Mouse (Mus musculus) right cerebral cortex, adult 18-20 months (tissue): ENCODE data around the gene Parvg.
"Not testable (repeated sequence)": the region's sequence is repeated elsewhere in the genome, so short reads cannot be mapped to it uniquely, and the experiment has no call there.

ENCODE experiments used
- DNase-seq: peaks from one replicate; pipeline ENCODE4 v3.0.0; 2022; ENCODE audit warnings: mixed read lengths

The Parvg gene

DNA sequence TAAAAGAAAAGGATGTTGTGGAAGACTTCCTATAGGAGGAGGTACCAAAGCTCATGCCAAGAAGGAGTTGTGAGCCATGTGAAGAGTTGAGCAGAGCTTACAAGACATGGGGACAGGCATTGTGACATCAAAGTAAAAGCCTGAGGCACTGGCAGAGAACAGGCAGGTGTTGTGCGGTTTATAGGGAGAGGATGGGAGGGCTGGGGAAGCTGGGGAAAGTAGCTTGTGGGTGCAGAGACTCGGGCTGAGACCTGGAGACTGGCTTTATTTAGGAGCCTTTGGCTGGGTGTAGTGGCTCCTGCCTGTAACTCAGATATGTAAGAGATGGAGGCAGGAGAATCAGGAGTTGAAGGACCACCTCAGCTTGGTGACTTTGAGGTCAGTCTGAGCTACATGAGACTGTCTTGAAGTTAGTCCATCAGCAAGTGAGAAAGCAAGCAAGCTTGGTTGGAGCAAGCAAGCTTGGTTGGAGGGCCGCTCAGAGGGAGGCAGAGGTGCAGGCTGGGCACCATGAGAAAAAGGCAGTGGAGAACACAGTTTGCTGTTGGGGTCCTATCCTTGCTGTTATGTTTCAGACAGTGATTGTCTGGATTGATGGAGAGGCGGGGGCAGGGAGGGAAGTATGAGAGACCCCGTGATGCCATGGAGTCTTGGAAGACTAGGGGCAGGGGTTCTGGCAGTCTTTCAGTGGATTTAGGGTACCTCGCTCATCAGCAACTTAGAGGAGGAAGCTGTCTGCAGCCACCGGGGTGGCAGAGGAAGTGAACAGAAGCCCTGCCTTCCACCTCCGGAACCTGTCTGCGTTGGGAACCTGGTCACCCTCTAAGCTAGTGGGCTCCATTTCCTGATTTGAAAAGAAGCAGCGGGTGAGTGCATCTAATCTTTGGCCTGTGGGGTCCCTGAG, at the start of gene Parvg:
Gene Parvg (plus strand): TSS at position 61 of the 904 bp plus-strand sequence.
- no peak for DNase-seq

- no peak for DNase-seq
Measured at GRCm38 (mm10) chr15:84276066-84276465, 47.8 kb upstream of the Parvg start.

GRCm38 (mm10) chr15:84278091-84278490, 45.7 kb upstream of the Parvg start:
- no peak for DNase-seq

- no peak for DNase-seq
Measured at GRCm38 (mm10) chr15:84278656-84279055, 45.2 kb upstream of the Parvg start.

DNA sequence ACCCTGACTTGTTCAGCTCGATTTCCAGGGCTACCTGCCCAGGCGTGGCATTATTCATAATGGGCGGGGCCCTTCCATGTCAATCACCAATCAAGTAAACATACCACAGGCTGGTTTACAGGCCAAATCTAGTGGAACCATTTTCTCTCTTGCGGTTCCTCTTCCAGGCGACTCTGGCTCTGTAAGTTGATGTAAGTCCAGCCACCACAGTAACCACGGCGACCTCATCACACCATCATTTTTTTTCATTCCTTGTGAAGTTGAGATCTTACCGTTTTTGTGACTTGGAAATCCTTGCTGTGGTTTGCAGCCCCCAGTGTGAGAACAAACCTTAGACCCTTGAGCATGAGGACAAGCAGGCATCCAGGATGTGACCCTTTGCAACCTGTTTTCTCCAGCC, 43.5 kb upstream of the Parvg start:
- no peak for DNase-seq

DNA sequence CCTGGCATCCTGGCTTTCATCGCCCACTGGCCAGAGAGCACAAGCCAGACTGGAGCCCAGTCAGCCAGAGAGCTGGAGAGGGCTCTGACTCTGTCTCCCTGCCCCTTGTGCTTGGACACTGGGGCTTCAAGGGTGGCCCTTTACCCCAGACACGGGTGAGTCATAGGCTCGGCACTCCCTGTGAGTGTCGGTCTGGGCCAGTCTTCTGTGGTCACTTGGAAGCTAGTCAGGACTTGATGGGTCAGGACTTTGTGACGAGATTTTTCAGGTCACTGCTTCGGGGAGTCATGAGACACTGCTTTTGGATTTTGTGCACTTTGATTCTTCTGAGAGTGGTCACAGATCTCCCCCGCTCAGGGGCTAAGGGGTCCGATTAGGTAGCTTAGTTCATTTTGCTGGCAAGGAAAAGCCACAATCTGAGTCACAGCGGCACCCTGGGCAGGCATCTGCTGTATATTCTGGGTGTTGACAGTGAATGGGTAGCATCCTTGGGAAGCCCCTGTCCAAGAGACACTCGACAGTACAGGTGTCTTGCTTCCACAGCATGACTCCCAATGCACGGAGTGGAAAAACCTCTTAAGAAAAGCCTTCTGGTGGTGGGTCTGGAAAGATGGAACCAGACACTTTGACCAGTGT, 43.0 kb upstream of the Parvg start:
- no peak for DNase-seq

- DNase-seq, result no peak
Measured at GRCm38 (mm10) chr15:84282206-84283085, 41.4 kb upstream of the Parvg start.

GRCm38 (mm10) chr15:84284059-84284458, 39.8 kb upstream of the Parvg start:
- no peak for DNase-seq

- no peak for DNase-seq
Measured at GRCm38 (mm10) chr15:84285453-84285852, 38.4 kb upstream of the Parvg start.

GRCm38 (mm10) chr15:84288953-84289352, 34.9 kb upstream of the Parvg start:
- not testable (repeated sequence) for DNase-seq

DNA sequence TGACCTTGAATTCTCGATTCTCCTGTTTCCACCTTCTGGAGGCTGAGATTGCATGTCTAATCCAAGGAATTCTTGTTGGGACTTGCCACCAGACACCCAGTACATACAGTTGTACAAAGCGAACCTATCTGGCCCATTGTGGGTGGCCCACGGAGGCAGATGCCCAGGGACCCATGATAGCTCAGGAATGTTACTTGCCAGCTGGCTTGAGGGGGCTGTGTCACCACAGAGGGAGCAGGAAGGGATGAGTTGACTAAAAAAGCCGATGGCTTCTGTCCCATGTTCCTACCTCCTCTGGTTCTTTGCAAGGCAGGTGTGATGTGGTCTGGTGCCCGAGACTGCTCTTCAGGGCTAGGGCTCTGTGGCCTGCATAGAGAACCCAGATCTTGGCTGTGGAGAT, 32.7 kb upstream of the Parvg start:
- DNase-seq, result no peak

- no peak for DNase-seq
Measured at GRCm38 (mm10) chr15:84293590-84293989, 30.2 kb upstream of the Parvg start.

GRCm38 (mm10) chr15:84294391-84294790, 29.4 kb upstream of the Parvg start:
- DNase-seq, result no peak

GRCm38 (mm10) chr15:84295225-84295624, 28.6 kb upstream of the Parvg start:
- no peak for DNase-seq

GRCm38 (mm10) chr15:84297454-84297853, 26.4 kb upstream of the Parvg start:
- no peak for DNase-seq

DNA sequence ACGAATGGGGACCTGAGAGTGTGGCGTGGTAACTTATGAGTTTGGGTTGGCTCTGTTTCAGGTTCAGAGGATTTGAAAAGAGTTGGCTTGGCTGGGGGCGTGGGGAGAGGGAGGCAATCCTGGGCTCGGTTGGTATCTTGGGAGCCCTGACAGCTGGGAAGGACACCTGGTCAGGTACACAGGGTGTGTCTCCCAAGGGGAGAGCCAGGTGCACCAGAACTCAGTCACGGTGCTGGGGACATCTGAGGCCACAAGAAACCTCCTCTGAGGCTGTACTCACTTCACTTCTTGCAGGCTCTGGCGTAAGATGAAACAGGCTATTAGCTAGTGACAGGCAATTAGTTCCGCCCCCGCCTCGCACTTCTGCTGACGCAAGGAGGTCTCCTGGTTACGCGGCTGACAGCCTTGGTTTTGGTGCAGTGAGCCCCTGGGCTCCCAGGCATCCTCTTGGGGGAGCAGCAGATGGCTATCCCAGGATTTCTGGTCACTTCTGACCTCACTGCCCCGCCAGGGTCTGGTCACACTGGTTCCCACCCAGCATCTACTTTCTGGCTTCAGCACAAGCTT, 24.9 kb upstream of the Parvg start:
- DNase-seq, result peak; percentile 76

- no peak for DNase-seq
Measured at GRCm38 (mm10) chr15:84299662-84300333, 24.0 kb upstream of the Parvg start.

DNA sequence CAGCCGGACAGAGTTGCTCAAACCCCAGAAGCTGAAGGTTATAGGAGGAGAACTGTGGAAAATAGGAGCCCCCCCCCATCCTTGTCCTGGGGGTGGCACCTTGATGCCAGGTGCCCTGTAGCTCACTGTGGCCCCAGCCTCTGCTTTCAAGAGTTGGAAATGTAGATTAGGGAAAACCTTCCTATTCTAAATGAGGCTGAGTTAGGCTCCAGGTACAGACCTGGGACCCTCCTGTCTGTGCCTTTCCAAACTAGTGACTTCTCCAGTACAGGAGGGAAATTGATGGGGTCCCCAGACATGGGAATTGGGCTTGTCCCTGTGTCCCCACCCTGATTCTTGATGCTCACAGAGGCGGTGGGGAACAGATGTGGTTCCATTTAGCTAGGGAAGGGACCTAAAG, 23.2 kb upstream of the Parvg start:
- DNase-seq, result no peak

- peak; percentile 57 for DNase-seq
Measured at GRCm38 (mm10) chr15:84301026-84301425, 22.8 kb upstream of the Parvg start.

- no peak for DNase-seq
Measured at GRCm38 (mm10) chr15:84301641-84302420, 22.0 kb upstream of the Parvg start.

DNA sequence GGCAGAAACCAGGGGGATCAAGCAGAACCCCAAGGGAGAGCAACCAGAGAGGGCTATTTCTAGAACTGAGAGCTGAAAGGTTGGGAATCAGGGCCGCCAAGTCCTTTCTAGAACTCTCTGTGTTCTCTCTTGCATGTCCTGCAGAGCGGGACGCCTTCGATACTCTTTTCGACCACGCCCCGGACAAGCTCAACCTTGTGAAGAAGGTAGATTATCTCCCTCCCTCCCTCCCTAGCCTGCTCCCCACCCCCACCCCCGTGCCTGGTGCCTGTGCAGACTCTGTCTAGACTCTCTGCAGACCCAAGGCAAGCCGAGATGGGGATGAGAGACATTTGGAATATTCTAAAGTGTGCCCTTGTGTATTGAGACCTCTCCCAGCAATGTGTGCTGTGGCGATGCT, 20.6 kb upstream of the Parvg start:
- no peak for DNase-seq
